Mouse (Mus musculus): ENCODE data around the gene Ppm1m. TPM values are rescaled to one million over a fixed set of nuclear protein-coding genes. Genes with fewer than 3 reads are reported as not detected.

Ppm1m gene
- polyA plus RNA-seq, 1 experiment from 2014 or later: 55.8 TPM

DNA sequence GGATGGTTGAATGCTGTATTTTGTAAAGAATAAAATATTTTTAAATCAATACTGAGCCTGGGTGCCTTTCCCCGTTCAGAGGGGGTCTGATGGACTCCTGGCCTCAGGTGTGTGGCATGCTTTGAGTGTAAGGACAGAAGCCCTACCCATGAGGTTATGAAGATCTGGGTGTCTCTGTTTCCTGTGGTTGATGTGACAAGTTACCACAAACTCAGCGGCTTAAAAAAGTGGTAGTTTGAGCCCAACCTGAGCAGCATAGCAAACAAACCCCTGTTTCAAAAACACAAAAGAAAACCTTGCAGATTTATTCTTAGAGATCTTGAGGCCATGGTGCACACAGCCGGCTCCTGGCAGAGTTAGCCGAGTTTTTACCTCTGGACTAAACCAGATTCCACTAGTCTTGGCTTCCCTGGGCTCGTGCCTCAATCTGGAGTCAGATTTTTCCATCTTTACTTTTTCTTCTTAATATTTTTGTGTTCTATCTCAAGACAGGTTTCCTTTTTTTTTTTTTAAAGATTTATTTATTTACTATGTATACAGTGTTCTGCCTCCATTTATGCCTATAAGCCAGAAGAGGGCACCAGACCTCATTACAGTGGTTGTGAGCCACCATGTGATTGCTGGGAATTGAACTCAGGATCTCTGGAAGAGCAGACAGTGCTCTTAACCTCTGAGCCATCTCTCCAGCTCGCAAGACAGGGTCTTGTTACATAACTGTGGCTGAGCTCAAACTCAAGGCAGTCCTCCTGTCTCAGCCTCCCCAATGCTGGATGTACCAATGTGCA lies 16.0 kb upstream of the Ppm1m start:
- H3K27ac ChIP-seq (replicated peaks): no peak overlapping the region
- H3K9ac ChIP-seq: no peak overlapping the region
- no peaks in the 10 kb centered on the region for H3K27me3 ChIP-seq
- peaks cover 33% of the 10 kb centered on the region for H3K36me3 ChIP-seq
- peaks cover 11% of the 10 kb centered on the region for H3K4me1 ChIP-seq
- no peak overlapping the region for H3K4me2 ChIP-seq (replicated peaks)
- no peak overlapping the region for H3K4me3 ChIP-seq (replicated peaks)
- ATAC-seq (ENCODE audit: insufficient number of reproducible peaks, low FRiP score, low TSS enrichment, low read depth): no peak
- WGBS: 84% methylated on average over 6 of the region's 6 CpGs
- H3K9me3 ChIP-seq (replicated peaks): no peaks in the 10 kb centered on the region

DNA sequence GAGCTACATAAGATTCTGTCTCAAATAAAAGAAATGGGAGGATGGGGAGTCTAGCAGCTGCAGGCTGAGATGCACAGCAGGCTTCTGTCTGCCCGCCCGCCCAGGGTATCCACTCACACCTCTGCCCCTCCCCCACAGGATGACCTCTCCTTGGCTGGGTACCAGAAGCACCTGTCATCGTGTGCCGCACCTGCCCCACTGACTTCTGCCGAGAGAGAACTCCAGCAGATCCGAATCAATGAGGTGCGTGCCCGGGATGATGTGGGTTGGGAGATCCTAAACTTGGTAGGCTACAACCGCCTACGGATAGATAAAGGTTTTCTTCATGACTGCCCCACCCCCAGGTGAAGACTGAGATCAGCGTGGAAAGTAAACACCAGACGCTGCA lies 13.0 kb upstream of the Ppm1m start:
- no peak overlapping the region for H3K27ac ChIP-seq (replicated peaks)
- H3K9ac ChIP-seq: no peak overlapping the region
- peaks cover 11% of the 10 kb centered on the region for H3K4me1 ChIP-seq
- H3K4me3 ChIP-seq (replicated peaks): no peak overlapping the region
- WGBS: 84% methylated on average over 12 of the region's 12 CpGs
- H3K9me3 ChIP-seq (replicated peaks): no peaks in the 10 kb centered on the region
- H3K4me2 ChIP-seq (replicated peaks): no peak overlapping the region
- ATAC-seq (ENCODE audit: insufficient number of reproducible peaks, low FRiP score, low TSS enrichment, low read depth): no peak
- no peaks in the 10 kb centered on the region for H3K27me3 ChIP-seq
- peaks cover 38% of the 10 kb centered on the region for H3K36me3 ChIP-seq

DNA sequence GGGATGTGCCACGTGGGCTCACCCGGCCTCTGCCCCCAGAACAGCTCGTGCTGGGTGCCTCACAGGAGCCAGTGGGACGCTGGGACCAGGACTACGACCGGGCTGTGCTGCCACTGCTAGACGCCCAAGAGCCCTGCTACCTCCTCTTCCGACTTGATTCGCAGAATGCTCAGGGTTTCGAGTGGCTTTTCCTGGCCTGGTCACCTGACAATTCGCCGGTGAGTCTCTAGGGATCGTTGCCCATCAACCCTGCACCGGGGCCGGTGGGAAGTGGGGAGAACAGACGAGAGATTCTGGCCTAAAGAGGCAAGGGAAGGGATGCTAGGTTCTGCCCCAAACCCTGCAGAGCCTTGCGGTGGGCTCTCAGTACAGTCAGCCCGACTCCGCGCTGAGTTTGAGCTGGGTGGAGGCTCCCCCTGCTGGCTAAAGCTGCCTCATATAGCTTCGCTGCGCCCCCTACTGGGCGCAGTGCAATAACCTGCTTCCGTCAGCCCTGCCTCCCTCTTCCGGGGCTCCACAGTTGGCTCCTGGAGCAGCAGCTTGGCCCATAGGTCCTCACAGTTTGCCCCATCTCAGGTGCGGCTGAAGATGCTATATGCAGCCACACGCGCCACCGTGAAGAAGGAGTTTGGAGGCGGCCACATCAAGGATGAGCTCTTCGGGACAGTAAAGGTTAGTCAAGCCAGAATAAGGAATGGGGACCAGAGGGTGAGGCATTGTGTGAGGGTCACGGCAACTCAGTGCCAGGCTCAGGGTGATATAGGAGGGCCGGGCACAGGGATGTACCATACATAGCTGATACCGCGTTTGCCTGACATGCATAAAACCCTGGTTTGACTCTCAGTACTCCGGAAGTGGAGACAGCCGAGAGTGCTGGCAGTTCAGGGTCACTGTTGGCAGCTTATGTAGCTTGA lies 12.4 kb upstream of the Ppm1m start:
- no peaks in the 10 kb centered on the region for H3K27me3 ChIP-seq
- peak overlapping the region; percentile 52 for H3K4me2 ChIP-seq (replicated peaks)
- H3K36me3 ChIP-seq: peaks cover 38% of the 10 kb centered on the region
- peak; percentile 80 for ATAC-seq (ENCODE audit: insufficient number of reproducible peaks, low FRiP score, low TSS enrichment, low read depth)
- peak overlapping the region; percentile 24; the same call in 1 of the 2 replicates for H3K9ac ChIP-seq
- peak overlapping the region; percentile 52 for H3K27ac ChIP-seq (replicated peaks)
- no peaks in the 10 kb centered on the region for H3K9me3 ChIP-seq (replicated peaks)
- 21% methylated on average over 37 of the region's 37 CpGs for WGBS
- H3K4me3 ChIP-seq (replicated peaks): peak overlapping the region; percentile 33
- H3K4me1 ChIP-seq: peaks cover 11% of the 10 kb centered on the region

DNA sequence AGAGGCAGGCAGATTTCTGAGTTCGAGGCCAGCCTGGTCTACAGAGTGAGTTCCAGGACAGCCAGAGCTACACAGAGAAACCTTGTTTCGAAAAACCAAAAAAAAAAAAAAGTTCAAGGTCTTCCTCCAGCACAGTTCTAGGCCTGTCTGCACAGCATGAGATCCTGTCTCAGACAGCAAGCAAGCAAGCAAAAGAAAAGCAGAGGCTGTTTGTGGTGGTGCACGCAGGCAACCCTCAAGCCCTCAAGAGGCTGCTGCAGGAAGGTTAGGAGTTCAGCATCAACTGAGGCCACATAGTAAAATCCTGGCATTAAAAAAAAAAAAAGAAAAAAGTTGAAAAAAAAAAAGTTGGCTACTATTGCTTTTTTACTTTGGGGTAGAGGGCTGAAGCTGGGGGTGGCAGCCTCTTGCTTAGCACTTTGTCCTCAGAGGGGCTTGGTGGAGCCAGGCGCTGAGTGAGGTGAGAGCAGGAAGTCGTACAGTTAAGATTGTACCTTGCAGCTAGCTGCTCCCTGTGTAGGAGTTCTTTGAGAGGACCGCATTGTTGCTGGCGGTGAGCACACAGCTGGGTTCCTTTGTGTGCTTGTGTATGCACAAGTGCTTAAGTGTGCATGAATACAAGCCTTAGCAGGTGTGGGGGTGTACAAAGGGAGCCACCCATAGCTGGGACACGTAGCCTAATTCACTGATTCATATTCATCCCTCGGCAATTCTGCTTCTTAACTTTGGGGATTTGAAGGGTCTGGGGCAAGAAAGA lies 11.5 kb upstream of the Ppm1m start:
- no peaks in the 10 kb centered on the region for H3K9me3 ChIP-seq (replicated peaks)
- 59% methylated on average over 9 of the region's 9 CpGs for WGBS
- ATAC-seq (ENCODE audit: insufficient number of reproducible peaks, low FRiP score, low TSS enrichment, low read depth): no peak
- no peaks in the 10 kb centered on the region for H3K27me3 ChIP-seq
- peaks cover 38% of the 10 kb centered on the region for H3K36me3 ChIP-seq
- peak overlapping the region; percentile 52 for H3K4me2 ChIP-seq (replicated peaks)
- no peak overlapping the region for H3K9ac ChIP-seq
- H3K4me1 ChIP-seq: peaks cover 13% of the 10 kb centered on the region
- peak overlapping the region; percentile 52 for H3K27ac ChIP-seq (replicated peaks)
- H3K4me3 ChIP-seq (replicated peaks): peak overlapping the region; percentile 33; the same call in 1 of the 2 replicates

DNA sequence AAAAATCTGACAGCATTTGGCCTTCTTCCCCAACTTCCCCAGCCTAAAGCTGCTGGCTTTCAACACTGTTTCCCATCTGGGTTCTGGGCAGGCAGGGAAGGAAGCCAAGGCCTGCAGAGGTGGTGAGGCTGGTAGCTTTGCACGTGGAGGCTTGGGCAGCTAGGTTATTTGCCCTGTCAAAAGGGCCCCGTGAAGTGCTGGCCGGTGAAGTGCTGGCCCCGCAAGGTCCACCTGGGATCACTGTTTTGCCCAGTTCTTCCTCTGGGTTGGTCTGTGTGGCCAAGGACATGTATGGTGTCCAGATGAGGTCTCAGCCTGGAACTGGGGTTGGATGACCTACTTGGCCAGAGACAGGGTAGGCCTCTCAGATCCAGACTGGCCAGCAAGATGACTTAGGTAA lies 10.4 kb upstream of the Ppm1m start:
- H3K9ac ChIP-seq: no peak overlapping the region
- 94% methylated on average over 4 of the region's 4 CpGs for WGBS
- ATAC-seq (ENCODE audit: insufficient number of reproducible peaks, low FRiP score, low TSS enrichment, low read depth): no peak
- H3K4me3 ChIP-seq (replicated peaks): no peak overlapping the region
- peaks cover 33% of the 10 kb centered on the region for H3K36me3 ChIP-seq
- H3K27me3 ChIP-seq: no peaks in the 10 kb centered on the region
- peaks cover 17% of the 10 kb centered on the region for H3K4me1 ChIP-seq
- H3K9me3 ChIP-seq (replicated peaks): no peaks in the 10 kb centered on the region
- no peak overlapping the region for H3K4me2 ChIP-seq (replicated peaks)
- no peak overlapping the region for H3K27ac ChIP-seq (replicated peaks)

DNA sequence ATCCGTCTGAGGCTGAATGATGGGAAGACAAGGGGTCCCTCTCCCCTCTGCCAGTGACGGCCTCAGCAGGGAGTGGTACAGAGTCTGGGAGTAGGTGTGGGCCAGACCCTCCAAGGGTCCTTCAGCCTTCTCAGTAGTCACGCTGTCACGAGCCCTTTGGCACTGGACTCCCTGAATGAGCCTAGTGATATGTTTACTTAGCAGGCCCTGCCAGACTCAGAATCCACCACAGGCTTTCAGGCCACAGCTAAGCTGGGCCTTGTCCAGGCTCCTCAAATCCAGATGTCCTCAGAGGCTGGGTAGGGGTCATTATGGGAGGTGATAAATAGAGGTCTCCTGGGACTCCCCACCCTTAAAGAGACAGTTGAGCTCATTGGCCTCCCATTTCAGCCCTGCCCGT lies 8.6 kb upstream of the Ppm1m start:
- peaks cover 15% of the 10 kb centered on the region for H3K36me3 ChIP-seq
- 93% methylated on average over 5 of the region's 5 CpGs for WGBS
- H3K4me3 ChIP-seq (replicated peaks): no peak overlapping the region
- no peak overlapping the region for H3K9ac ChIP-seq
- no peak overlapping the region for H3K4me2 ChIP-seq (replicated peaks)
- H3K27me3 ChIP-seq: no peaks in the 10 kb centered on the region
- no peaks in the 10 kb centered on the region for H3K9me3 ChIP-seq (replicated peaks)
- H3K27ac ChIP-seq (replicated peaks): no peak overlapping the region
- H3K4me1 ChIP-seq: peaks cover 33% of the 10 kb centered on the region
- no peak for ATAC-seq (ENCODE audit: insufficient number of reproducible peaks, low FRiP score, low TSS enrichment, low read depth)

DNA sequence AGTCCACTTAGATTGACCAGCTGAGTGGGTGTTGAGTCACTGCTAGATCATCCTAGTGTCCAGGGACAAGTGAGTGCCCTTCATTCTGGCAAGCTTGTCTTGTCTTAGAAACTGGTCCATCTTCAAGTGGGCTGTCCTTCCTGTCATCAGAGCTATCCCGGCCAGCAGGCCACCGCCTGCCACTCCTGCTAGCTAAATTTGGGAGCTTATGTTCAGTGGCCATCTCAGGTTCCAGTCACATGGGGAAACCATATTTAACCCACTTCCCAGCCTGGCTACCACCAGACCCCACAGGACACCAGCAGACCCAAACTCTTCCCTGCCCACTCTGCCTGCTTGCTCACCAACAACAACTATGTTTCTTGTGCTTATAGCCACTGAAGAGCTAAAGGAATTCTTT lies 7.0 kb upstream of the Ppm1m start:
- Histone ChIP-seq H3K4me2 (replicated peaks) (no peak overlapping the region), H3K4me3 (replicated peaks) (no peak overlapping the region), H3K4me1 (peaks cover 31% of the 10 kb centered on the region), H3K27me3 (no peaks in the 10 kb centered on the region), H3K9me3 (replicated peaks) (no peaks in the 10 kb centered on the region), H3K9ac (no peak overlapping the region), H3K36me3 (0 out of 2 replicates have a peak, but pooled peaks cover 5% of the 10 kb centered on the region), H3K27ac (replicated peaks) (no peak overlapping the region)
- ATAC-seq (ENCODE audit: insufficient number of reproducible peaks, low FRiP score, low TSS enrichment, low read depth): no peak
- WGBS: 67% methylated on average over 2 of the region's 2 CpGs

DNA sequence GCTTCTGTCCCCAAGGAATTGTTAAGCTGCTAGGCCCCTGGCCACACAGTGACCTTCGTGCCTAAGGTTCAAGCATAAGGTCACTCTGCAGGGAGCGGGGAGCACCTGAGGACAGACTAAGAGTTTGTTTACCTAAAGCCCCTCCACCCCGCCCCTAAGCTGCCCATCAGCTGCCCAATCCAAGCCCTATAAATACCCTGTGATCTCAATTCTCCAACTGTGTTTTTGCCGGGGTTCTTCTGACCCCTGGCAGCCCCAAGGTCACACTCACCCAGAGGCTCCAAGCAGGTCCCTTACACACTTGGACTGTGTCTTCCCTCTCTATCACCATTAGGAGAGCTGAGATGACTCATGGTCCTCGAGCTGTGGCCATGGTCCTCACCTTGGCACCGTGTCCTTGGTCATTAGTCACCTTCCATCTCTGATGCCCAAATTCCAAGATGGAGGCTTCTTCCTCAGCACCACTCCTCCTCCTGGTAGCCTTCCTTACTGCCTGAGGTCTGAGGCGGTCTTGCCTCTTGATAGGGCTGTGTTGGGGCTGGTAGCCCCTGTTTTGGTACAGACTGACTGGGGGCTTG lies 6.3 kb upstream of the Ppm1m start:
- Histone ChIP-seq H3K27ac (replicated peaks) (no peak overlapping the region), H3K4me3 (replicated peaks) (no peak overlapping the region)
- WGBS: 79% methylated on average over 7 of the region's 7 CpGs

DNA sequence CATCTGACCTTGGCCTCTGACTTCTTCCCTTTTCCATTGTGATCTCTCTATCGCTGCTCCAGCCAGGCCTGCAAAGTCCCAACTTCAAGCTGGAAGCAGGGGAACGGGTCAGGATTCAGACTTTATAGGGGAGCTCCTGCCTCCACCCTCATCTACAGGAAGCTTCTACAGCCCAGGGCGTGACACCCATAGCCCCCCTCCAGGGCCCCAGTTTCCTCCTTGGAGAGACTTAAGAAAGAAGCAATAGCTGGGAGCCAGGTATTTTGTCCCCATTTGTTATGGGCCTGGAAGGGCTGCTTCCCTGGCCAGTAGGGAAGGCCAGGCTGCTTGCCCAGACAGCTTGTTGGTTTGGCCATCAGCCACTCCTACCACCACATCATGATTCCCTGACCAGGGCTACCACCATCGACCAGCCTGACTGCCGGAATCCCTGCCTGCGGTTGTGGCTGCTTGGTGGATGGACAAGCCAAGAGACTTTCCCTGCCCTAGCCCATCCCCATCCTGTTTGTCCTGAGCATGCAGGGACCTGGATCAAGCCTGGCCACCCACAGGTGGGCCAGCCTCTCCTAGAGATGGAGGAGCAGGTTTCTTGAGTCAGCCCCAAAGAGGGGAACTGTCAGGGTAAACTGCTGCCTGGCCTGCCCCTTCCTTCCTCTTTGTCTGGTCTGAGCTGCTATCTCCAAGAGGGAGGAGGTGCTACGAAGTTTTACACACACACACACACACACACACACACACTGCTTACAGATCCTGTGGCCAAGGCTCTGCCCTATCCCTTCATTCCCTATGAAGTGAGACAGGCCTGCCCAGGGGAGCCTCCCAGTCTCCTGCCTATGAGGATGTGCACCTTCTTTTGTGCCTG lies 4.7 kb upstream of the Ppm1m start:
- WGBS: 72% methylated on average over 7 of the region's 7 CpGs
- no peak for ATAC-seq (ENCODE audit: insufficient number of reproducible peaks, low FRiP score, low TSS enrichment, low read depth)
- H3K4me2 ChIP-seq (replicated peaks): peak overlapping the region; percentile 60
- peaks cover 34% of the 10 kb centered on the region for H3K4me1 ChIP-seq
- H3K9ac ChIP-seq: no peak overlapping the region
- H3K36me3 ChIP-seq: 0 out of 2 replicates have a peak, but pooled peaks cover 5% of the 10 kb centered on the region
- H3K27ac ChIP-seq (replicated peaks): no peak overlapping the region; the same call in 1 of the 2 replicates
- H3K9me3 ChIP-seq (replicated peaks): no peaks in the 10 kb centered on the region
- H3K4me3 ChIP-seq (replicated peaks): peak overlapping the region; percentile 67
- H3K27me3 ChIP-seq: no peaks in the 10 kb centered on the region

More for the DNA sequence above, 6.3 kb upstream of the Ppm1m start:
- Histone ChIP-seq H3K4me2 (replicated peaks) (no peak overlapping the region), H3K36me3 (0 out of 2 replicates have a peak, but pooled peaks cover 5% of the 10 kb centered on the region), H3K9me3 (replicated peaks) (no peaks in the 10 kb centered on the region), H3K4me1 (peaks cover 26% of the 10 kb centered on the region), H3K27me3 (no peaks in the 10 kb centered on the region), H3K9ac (no peak overlapping the region)
- ATAC-seq (ENCODE audit: insufficient number of reproducible peaks, low FRiP score, low TSS enrichment, low read depth): no peak

Measured in embryonic facial prominence, embryonic 15.5 days (tissue).